Mouse (Mus musculus): ENCODE data around the gene Egln3.

Gene Egln3

DNA sequence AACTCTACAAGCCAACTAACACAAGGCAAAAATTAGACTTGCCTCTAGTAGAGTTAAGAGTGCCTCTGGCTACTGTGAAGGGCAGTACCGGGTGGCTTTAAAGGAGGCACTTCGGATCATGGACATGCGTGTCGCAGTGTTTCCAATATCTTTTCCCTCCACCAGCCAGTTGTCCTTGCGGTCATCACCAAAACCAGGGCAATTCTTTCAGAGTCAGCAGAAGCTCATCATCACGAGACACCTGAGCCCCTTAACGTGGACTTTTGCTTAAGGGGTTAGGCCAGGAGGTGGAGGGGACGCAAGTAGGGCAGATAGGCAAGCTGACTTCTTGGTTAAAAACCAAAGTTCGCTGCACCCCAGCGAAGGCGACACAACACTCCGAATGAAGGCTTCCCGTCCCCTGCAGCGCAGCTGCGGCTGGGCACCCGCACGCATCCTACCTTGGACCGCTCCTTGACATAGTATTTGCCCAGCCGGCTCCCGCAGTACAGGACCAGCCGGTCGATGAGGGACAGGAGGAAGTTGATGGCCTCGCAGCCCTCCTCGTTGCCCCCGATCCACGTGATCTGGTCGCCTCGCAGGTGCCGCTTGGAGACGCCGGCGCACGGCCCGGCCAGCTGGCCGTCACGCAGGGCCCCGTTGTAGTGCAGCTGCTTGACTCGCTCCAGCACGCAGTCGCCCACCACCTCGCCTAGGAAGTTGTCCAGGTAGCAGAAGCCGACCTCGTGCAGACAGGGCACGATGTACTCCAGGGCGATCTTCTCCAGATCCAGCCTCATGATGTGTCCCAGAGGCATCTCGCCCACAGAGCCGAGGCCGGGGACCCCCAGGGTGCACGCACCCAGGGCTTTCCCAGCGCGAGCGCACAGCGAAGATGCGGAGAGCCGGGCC is 650 bp downstream of the Egln3 start:
- 7% methylated on average over 55 of the region's 55 CpGs for WGBS

DNA sequence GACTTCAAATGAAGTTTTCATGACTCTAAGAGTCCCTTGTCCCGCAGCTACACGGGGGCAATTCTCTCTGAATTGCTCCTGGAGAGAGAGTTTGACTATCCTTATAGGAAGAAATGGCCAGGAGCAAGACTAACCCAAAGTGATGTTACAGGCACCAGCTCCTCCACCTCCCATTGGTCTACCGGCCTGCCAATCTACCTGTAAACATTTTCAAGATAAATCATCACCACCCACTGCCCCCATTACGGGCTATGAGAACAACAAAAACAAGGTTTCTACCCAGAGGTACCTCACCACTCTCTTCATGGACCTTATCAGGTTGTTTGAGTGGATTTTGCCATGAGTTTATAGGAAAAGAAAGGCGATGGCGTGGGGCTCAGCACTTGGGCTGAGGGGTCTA is 1.4 kb downstream of the Egln3 start:
- WGBS, result 71% methylated on average over 6 of the region's 6 CpGs

DNA sequence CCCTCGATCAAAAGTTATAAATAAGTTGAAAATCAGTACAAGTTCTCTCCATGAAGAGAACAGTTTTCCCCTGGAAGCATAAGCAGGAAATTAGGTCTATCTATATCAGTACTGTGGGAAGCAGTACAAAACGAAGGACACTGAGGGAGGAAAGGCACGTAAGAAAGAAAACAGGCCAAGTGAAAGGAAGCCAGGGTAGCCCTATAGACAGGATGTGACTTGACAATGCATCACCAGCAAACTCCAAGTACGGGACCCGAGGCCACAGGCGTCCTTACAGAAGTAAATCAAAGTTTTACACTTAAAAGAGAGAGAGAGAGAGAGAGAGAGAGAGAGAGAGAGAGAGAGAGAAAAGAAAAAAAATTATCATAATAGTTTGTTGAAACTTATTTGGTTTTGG is 2.8 kb downstream of the Egln3 start:
- 40% methylated on average over 6 of the region's 6 CpGs for WGBS

DNA sequence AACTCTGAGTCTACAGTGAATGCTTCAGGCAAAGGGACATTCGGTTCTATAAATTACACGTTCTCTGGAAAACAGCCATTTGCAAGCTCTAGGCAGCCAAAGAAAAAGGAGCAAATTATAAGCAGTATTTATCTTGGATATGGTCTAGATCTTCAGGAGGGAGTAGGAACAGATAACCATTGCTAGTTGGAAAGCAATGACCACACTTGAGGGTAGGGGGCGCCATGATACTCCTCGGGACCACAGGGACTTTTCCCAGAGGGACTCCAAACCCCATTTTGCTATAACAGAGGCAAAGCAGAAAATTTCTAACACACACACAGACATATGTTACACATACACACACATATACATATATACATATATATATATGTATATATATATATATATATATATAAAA is 3.5 kb downstream of the Egln3 start:
- 27% methylated on average over 4 of the region's 4 CpGs for WGBS

DNA sequence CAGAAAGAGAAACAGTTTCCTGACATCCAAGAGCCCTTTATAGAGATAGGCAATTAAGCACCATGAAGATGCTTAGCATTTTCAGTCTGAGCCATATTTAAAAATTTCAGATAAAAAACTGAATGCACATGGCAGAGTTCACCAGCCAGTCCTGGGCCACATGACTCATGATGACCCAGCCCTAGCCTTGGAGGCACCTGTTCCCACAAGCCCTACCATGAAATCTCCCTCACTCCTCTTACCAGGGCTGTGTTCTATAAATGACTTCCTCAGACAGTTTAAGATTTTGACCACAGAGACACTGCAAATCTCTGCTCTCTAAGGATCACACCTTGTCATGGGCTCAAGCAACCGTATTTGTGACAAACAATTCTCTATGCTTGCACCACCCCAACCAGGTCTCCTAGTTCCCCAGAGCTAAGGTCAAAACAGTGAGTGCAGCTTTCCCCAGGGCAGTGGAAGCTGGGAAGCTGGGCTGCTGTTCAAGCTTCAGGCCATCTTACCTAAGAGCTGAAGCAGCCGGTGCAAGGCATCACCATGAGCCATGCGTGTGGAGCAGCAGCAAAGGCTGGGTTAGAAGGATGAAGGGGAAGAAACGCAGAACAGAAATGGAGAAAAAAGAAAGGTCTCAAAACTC is 5.3 kb downstream of the Egln3 start:
- 88% methylated on average over 4 of the region's 4 CpGs for WGBS

DNA sequence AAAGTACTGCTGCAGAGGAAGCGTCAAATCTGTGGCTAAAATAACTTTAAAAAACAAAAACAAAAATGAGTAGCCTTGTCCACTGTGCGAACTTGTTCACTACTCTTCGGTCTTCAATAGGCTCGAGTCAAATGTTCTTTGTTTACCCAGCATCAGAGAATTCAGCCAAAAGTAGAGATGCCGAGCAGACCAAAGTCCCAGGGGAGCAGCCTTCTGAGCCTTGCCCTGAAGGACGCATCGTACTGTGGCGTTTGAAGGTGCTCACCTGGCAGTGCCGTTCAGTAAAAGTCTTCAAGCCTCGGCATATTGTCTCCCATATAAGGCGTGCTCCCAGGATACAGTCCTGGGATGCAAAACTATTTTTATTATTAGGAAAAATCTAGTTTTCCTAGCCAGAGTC is 5.8 kb downstream of the Egln3 start:
- WGBS, result 36% methylated on average over 11 of the region's 11 CpGs

DNA sequence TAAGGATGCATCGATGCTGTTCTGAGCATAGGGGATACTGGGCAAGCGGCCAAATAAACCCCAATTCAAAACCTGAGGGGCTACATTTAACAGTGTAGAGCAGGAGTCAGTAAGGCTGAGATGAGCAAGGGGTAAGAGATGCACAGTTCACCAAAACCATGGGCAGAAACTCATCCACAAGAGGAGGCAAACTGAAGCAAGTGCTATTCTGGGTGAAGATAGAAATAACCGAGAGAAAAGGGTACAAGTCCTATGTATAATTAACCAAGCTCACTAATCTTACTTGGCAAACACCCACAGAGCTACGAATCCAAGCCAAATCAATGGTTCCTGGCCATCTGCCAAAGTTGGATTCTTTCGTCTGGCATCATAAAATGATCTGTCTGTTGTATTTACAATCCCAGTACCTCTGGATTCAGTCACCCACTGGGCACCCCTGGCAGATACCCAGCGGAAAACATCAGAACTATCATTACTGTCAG is 6.3 kb downstream of the Egln3 start:
- WGBS, result 22% methylated on average over 6 of the region's 6 CpGs

DNA sequence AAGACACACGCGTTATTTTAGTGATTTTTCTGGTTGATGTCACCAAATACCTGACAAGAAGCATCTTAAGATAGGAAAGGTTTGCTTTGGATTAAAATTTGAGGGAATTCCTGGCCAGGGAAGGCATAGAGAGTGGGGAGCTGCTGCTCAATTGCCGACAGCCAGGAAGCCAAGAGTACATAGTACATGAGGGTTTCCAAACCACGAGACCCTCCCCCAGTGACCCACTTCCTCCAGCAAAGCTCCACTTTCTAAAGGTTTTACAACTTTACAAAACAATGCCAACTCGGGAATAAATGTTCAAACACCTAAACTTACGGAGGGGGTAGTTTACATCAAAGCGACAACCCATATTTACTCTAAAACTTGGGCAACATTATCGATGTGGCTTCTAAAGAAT is 6.8 kb downstream of the Egln3 start:
- WGBS, result 52% methylated on average over 8 of the region's 8 CpGs

DNA sequence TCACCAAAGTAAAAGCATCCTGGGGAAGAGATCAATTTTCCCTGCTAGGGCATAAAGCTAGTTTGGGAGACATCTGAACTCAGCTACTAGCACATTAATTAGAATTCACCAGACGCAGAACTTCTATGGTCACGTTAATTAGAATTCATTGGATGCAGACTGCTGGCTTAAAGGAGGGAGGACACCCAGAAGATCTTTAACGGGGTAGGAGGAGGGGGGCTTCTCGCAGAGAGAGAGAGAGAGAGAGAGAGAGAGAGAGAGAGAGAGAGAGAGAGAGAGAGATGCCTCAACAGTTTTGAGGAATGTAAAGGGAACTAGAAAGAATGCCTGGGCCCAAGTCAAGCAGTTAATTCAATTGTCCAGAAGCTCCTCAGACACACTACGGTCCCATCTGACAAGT is 9.5 kb downstream of the Egln3 start:
- 53% methylated on average over 5 of the region's 5 CpGs for WGBS

DNA sequence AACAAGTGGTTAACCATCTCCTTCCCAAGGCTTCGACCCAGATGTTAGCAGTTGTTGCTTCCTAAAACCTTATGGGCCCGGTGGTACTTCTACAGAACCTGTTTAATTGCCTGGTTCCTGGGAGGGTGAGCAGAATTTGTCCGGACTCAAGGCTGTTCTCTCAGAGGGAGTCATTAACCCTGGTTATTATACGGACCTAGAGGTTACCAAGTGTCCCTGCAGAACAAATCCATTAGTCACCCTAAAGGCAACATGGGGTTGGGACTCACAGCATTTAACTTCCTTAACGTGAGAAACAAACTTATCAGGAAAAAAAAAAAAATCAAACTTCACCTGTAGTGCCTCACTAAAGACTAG is 11.4 kb downstream of the Egln3 start:
- 23% methylated on average over 5 of the region's 5 CpGs for WGBS

DNA sequence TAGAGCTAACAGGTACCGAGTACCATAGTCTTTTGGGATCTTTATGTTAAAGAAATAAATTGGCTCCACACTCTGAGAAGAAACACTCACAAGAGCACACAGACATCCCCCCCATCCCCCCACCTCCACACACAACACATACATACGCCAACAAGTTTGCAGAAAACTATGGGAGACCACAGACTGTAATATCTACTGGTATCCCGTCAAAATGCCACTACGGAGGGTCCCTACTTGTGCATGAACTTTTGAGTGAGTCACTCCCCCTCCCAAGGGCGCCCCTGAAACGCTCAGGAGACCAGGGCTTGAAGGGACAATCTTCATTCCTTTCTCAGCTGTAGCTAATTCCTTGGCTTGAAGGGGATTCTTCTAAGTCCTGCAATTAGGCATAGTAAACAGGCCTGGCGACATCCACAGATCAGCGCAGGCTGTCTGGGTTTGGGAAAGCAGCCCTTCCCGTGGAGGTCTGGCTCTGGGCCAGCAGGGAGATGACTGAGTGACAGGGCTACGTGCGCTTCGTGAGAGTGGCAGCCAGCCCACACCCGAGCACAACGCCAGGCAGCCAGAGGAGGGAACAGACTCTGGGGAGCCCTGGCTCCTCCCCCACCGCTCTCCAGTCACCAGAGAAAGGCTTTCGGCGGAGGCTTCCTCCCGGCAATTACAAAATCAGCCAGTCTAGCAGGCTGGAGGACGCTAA is 11.9 kb downstream of the Egln3 start:
- 4% methylated on average over 19 of the region's 19 CpGs for WGBS

DNA sequence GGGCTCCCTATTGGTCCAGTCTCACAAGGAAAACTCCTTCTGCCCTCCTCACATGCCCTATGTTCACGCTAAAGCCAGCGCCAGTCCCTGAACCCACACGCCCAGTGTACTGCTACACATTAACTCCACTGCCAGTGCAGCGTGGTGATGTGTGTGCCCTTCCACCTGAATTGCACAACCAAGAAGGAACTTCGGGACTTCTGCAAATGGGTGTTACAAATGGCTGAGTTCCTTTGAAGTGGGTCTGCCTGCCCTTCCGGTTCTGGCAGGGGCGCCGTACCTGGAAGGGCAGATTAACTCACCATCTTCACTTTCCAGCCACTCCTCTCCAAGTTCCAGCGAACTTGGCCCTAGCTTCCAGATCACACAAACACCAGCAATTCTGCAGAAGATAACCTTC is 12.5 kb downstream of the Egln3 start:
- WGBS, result 61% methylated on average over 9 of the region's 9 CpGs

DNA sequence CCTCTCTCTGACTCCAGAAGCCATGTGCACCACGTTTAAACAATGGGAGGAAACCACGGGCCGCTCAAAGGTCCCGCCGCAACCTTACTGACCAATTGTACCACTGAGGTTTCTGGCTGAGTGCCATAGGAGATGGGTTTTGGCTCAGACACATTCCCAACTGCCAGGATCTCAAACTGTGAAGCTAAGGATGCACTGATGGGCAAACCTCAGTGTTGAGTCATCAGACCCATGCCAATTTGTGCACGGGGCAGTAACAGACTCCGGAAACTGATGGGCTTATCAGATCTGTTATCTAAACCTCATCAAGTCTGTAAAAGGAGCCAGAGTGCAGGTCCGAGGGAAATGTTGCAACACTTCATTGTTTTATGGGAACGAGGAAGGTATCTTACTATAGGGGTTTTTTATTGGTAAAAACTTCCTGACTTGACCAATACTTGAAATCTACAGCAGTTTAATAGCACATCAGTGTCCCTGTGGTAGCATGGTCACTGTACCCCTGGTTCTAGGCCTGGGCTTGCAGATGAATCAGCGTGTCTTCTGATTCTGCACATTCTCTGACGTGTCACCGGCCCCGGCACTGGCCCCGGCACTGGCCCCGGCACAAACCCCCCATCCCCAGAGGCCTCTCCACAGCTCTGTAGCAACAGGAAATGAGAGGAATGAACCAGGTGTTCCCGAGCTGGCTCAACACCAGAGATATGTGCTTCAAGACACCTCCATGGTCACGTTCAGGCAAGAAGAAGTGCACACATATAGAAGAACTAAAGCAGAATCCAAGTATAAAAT is 15.7 kb downstream of the Egln3 start:
- 73% methylated on average over 17 of the region's 17 CpGs for WGBS

DNA sequence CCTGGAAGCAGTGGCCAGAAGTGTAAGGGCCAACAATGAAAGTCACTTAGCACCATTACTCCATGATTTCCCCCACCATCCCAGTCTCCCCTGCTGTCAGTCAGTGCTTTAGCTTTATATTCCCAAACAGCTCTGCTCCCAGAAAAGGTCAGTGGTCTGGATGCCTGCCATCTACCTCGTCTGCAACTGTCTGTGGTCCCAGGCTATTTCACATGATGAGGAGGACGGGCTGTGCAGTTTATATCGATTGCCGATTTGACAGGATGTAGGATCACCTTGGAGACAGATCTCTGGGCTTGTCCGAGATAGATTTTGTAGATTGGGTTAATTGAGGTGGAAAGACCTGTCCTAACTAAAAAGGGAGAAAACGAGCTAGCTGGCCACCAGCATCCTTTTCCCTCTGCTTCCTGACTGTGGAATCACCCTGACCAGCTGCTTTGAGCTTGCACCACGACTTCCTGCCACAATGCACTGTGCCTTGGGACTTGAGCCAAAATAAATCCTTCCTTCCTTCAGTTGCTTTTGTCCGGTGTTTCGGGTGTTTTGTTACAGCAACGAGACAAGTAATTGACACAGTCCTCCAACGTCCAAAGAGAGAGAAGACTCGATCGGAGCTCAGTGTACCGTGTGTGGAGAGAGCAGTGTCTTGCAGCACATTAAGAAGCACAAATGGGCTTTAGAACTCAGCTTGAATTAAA is 16.6 kb downstream of the Egln3 start:
- WGBS, result 57% methylated on average over 14 of the region's 14 CpGs

DNA sequence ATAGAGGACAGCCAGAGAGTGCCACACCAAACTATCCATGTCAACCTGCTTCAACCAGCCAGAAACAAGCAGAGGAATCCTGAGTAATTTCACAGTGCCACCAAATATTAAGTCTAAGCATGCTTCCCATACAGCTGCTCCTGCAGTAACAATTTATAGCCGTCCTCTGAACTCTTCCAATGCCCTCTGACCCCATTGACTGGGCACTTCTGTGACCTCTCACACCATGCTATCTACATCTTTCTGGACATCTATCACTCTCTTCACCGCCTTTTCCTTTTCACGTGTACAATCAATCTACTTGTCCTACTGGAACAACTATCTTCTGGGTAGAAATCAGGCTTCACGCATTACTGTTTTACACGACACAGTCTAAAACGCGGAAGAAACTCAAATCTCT is 19.4 kb downstream of the Egln3 start:
- 96% methylated on average over 7 of the region's 7 CpGs for WGBS

DNA sequence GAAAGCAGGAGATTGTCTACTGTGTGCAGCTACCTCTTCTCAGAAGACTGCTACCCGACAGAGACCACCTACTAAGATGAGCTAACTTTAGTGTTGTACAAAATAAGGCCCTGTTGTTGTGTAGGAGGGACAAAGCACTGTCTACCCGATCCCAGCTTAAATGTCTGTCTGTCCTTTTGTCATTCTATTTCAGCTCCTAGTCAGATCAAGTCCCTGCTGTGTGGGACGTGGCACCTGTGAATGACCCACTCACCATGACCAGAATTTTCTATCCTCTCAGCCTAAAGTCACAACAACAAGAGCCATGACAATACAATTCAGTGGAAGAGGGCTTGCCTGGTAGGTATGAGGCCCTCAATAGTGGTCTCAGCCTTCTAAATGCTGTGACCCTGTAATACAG is 25.3 kb downstream of the Egln3 start:
- 70% methylated on average over 3 of the region's 3 CpGs for WGBS

DNA sequence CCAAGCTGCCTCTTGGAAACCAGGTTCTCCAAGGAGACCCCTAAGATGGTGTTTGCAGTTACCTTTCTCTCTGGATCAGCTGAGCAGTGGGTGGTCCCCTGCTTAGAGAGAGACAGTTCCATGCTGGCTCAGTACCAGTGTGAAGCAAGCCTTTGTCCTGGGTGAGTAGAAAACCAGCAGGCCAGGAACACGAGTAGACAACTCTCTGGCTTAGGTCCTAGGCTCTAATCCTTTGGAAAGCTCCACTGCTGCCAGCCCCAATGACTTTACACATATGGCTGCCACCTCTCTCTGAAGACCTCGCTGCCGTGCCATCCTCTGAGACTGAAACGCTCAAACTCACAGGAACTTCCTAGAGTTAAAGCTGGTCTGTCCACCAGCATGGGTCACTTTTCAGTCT is 34.9 kb downstream of the Egln3 start:
- 66% methylated on average over 4 of the region's 4 CpGs for WGBS

DNA sequence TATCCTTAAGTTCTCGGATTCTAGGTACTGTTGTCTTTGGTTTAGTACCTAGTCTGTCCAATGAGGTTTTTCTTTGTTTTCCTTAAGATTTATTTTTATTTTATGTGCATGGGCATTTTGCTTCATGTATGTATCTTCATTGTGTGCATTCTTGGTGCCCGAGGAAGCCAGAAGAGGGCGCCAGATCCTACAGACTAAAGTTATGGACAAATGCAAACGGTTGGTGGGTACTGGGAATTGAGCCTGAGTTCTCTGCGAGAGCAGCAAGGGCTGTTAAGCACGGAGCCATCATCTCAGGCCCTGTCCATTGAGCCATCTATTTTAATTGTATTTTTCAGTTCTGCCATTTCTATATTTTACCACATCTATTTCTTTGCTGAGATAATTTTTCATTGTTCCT is 35.9 kb downstream of the Egln3 start:
- 94% methylated on average over 6 of the region's 6 CpGs for WGBS

DNA sequence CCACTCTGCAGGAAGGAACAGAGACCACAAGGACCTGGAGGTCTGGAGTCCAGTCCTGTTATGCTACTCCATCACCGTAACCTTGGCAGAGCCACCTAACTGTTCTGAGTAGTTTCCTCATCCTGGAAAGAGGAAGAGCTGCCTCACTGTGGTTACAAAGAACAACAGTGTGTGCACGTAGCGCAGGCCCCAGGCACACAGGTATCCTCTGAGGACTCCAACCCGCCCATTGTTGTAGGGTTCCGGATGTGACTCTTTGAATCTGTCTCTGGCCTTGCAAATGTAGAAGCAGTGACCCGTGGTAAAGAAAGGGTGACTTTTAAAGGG is 39.0 kb downstream of the Egln3 start:
- WGBS, result 79% methylated on average over 6 of the region's 6 CpGs

DNA sequence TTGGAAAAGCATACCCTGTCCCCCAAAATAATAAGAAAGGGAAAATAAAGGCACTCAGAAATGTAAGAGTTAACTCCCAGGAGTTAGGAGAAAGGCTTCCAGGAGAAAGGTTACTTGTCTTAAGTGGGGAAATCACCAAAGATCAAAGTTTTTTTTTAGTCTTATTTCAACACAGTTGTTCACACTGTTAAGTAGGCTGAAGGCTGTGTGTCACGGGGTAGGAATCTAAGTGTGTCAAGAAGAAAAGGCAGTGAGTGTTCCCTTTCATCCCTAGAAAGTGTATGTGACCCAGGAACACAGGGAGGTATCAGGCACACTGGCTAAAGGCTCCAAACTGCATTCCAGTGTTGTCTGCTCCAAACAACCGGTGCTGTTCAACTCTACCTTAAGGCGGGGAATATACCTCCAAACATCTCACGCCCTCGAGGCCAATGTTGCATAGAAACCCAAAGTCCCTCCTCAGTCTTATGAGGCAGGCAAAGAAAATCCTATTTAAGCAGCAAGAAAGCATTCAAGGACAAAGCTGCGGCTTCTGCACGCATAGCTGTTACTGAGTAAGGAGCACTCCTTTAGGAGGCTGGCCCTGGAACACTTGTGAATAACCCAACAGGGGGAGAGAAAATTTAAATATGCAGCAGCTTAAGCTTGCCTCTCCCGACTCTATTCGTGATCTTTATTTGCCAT is 39.5 kb downstream of the Egln3 start:
- WGBS, result 67% methylated on average over 9 of the region's 9 CpGs

DNA sequence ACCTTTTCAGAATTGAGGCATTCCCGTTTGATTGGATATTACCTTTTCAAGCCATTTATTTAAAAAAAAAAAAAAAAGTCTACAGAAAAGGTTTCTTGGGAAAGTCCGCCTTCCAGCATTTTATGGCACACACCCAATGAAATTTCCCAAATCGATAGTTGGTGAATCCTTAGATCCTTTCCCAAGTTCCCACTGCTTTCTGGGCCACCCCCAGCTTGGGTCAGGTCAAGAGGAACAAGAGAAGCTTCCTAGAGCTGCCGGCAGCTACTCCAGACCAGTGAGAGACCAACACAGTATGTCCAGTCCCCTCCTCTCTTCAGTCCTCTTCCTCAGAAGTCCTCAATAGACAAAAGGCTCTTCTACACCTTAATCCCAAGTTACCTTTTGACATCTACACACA is 40.5 kb downstream of the Egln3 start:
- 29% methylated on average over 4 of the region's 4 CpGs for WGBS

All from cerebral cortex, adult 2 months (tissue).